Mouse (Mus musculus): ENCODE data around the gene Ambra1. TPM values are rescaled to one million over a fixed set of nuclear protein-coding genes. Genes with fewer than 3 reads are reported as not detected.
A peak's percentile ranks its signal among the peaks of the same experiment; 100 is the strongest.

The Ambra1 gene
- polyA plus RNA-seq, 1 experiment from 2014 or later, result 16.8 TPM

GRCm38 (mm10) chr2:91923415-91924337 is 193.7 kb downstream of the Ambra1 start:
- no peak for ATAC-seq (replicated peaks; ENCODE audit: insufficient number of reproducible peaks, low FRiP score, low TSS enrichment, low read depth)

GRCm38 (mm10) chr2:91924726-91925125 is 194.8 kb downstream of the Ambra1 start:
- DNase-seq (ENCODE audit: low spot score) (no peak), ATAC-seq (replicated peaks; ENCODE audit: insufficient number of reproducible peaks, low FRiP score, low TSS enrichment, low read depth) (no peak)
- Histone ChIP-seq H3K4me2 (ENCODE audit: low read depth, low read length) (no peak overlapping the region), H3K36me3 (replicated peaks; ENCODE audit: control insufficient read depth, insufficient read depth, low read depth, low read length) (no peaks in the 10 kb centered on the region), H3K4me3 (ENCODE audit: low read depth, low read length) (no peak overlapping the region), H3K27ac (replicated peaks; ENCODE audit: low read depth, low read length) (no peak overlapping the region), H3K4me1 (ENCODE audit: control insufficient read depth, insufficient read depth, low read length) (peaks cover 7% of the 10 kb centered on the region; the same call in 1 of the 2 replicates), H3K27me3 (ENCODE audit: control insufficient read depth, insufficient read depth, low read length) (peaks cover 29% of the 10 kb centered on the region), H3K9me3 (replicated peaks; ENCODE audit: control insufficient read depth, low read length) (no peaks in the 10 kb centered on the region), H3K9ac (replicated peaks; ENCODE audit: low read length) (no peak overlapping the region)
- 71% methylated on average over 1 of the region's 1 CpGs for WGBS

More at GRCm38 (mm10) chr2:91923415-91924337, 193.7 kb downstream of the Ambra1 start:
- peak; percentile 86 for DNase-seq (ENCODE audit: low spot score)
- H3K9me3 ChIP-seq (replicated peaks; ENCODE audit: control insufficient read depth, low read length), result no peaks in the 10 kb centered on the region
- peak overlapping the region; percentile 55 for H3K4me3 ChIP-seq (ENCODE audit: low read depth, low read length)
- no peak overlapping the region for H3K9ac ChIP-seq (replicated peaks; ENCODE audit: low read length)
- no peaks in the 10 kb centered on the region for H3K36me3 ChIP-seq (replicated peaks; ENCODE audit: control insufficient read depth, insufficient read depth, low read depth, low read length)
- WGBS, result 5% methylated on average over 54 of the region's 54 CpGs
- H3K4me1 ChIP-seq (ENCODE audit: control insufficient read depth, insufficient read depth, low read length), result peaks cover 7% of the 10 kb centered on the region; the same call in 1 of the 2 replicates
- H3K27ac ChIP-seq (replicated peaks; ENCODE audit: low read depth, low read length), result no peak overlapping the region
- H3K27me3 ChIP-seq (ENCODE audit: control insufficient read depth, insufficient read depth, low read length), result peaks cover 29% of the 10 kb centered on the region
- H3K4me2 ChIP-seq (ENCODE audit: low read depth, low read length), result peak overlapping the region; percentile 44

GRCm38 (mm10) chr2:91925442-91925841 is 195.5 kb downstream of the Ambra1 start:
- ATAC-seq (replicated peaks; ENCODE audit: insufficient number of reproducible peaks, low FRiP score, low TSS enrichment, low read depth), result no peak
- Histone ChIP-seq H3K4me1 (ENCODE audit: control insufficient read depth, insufficient read depth, low read length) (peaks cover 7% of the 10 kb centered on the region; the same call in 1 of the 2 replicates), H3K27me3 (ENCODE audit: control insufficient read depth, insufficient read depth, low read length) (peaks cover 29% of the 10 kb centered on the region), H3K4me2 (ENCODE audit: low read depth, low read length) (no peak overlapping the region), H3K9me3 (replicated peaks; ENCODE audit: control insufficient read depth, low read length) (no peaks in the 10 kb centered on the region), H3K36me3 (replicated peaks; ENCODE audit: control insufficient read depth, insufficient read depth, low read depth, low read length) (no peaks in the 10 kb centered on the region), H3K27ac (replicated peaks; ENCODE audit: low read depth, low read length) (no peak overlapping the region), H3K9ac (replicated peaks; ENCODE audit: low read length) (no peak overlapping the region), H3K4me3 (ENCODE audit: low read depth, low read length) (no peak overlapping the region)
- DNase-seq (ENCODE audit: low spot score), result no peak
- 84% methylated on average over 15 of the region's 15 CpGs for WGBS

- Histone ChIP-seq H3K4me1 (ENCODE audit: control insufficient read depth, insufficient read depth, low read length) (peaks cover 7% of the 10 kb centered on the region), H3K36me3 (replicated peaks; ENCODE audit: control insufficient read depth, insufficient read depth, low read depth, low read length) (no peaks in the 10 kb centered on the region), H3K27ac (replicated peaks; ENCODE audit: low read depth, low read length) (no peak within 1 kb of the TSS), H3K9me3 (replicated peaks; ENCODE audit: control insufficient read depth, low read length) (no peaks in the 10 kb centered on the region), H3K27me3 (ENCODE audit: control insufficient read depth, insufficient read depth, low read length) (peaks cover 19% of the 10 kb centered on the region), H3K9ac (replicated peaks; ENCODE audit: low read length) (no peak within 1 kb of the TSS), H3K4me3 (ENCODE audit: low read depth, low read length) (no peak within 1 kb of the TSS), H3K4me2 (ENCODE audit: low read depth, low read length) (no peak within 1 kb of the TSS)
- no peak for ATAC-seq (replicated peaks; ENCODE audit: insufficient number of reproducible peaks, low FRiP score, low TSS enrichment, low read depth)
- 84% methylated on average over 3 of the region's 3 CpGs for WGBS
- no peak for DNase-seq (ENCODE audit: low spot score)
Observed at GRCm38 (mm10) chr2:91926949-91927348, 197.0 kb downstream of the Ambra1 start, which contains the start of gene Chrm4. Gene Chrm4 (plus strand): TSS chr2:91927249.

- H3K4me1 ChIP-seq (ENCODE audit: control insufficient read depth, insufficient read depth, low read length), result peaks cover 8% of the 10 kb centered on the region
- ATAC-seq (replicated peaks; ENCODE audit: insufficient number of reproducible peaks, low FRiP score, low TSS enrichment, low read depth) (no peak), DNase-seq (ENCODE audit: low spot score) (peak; percentile 89)
- peaks cover 9% of the 10 kb centered on the region for H3K27me3 ChIP-seq (ENCODE audit: control insufficient read depth, insufficient read depth, low read length)
- no peaks in the 10 kb centered on the region for H3K36me3 ChIP-seq (replicated peaks; ENCODE audit: control insufficient read depth, insufficient read depth, low read depth, low read length)
- 44% methylated on average over 34 of the region's 34 CpGs for WGBS
- H3K4me2 ChIP-seq (ENCODE audit: low read depth, low read length), result no peak overlapping the region
- no peak overlapping the region for H3K4me3 ChIP-seq (ENCODE audit: low read depth, low read length)
- H3K9me3 ChIP-seq (replicated peaks; ENCODE audit: control insufficient read depth, low read length), result no peaks in the 10 kb centered on the region
- no peak overlapping the region for H3K9ac ChIP-seq (replicated peaks; ENCODE audit: low read length)
- H3K27ac ChIP-seq (replicated peaks; ENCODE audit: low read depth, low read length), result no peak overlapping the region
Observed at GRCm38 (mm10) chr2:91927826-91928533, 198.0 kb downstream of the Ambra1 start.

GRCm38 (mm10) chr2:91928534-91929350 is 198.8 kb downstream of the Ambra1 start:
- H3K9me3 ChIP-seq (replicated peaks; ENCODE audit: control insufficient read depth, low read length), result no peaks in the 10 kb centered on the region
- H3K4me2 ChIP-seq (ENCODE audit: low read depth, low read length), result no peak overlapping the region
- WGBS, result 71% methylated on average over 23 of the region's 23 CpGs
- ATAC-seq (replicated peaks; ENCODE audit: insufficient number of reproducible peaks, low FRiP score, low TSS enrichment, low read depth) (no peak), DNase-seq (ENCODE audit: low spot score) (peak; percentile 5)
- H3K9ac ChIP-seq (replicated peaks; ENCODE audit: low read length), result no peak overlapping the region
- peaks cover 1% of the 10 kb centered on the region for H3K27me3 ChIP-seq (ENCODE audit: control insufficient read depth, insufficient read depth, low read length)
- H3K4me3 ChIP-seq (ENCODE audit: low read depth, low read length), result no peak overlapping the region
- no peak overlapping the region for H3K27ac ChIP-seq (replicated peaks; ENCODE audit: low read depth, low read length)
- peaks cover 10% of the 10 kb centered on the region for H3K4me1 ChIP-seq (ENCODE audit: control insufficient read depth, insufficient read depth, low read length)
- no peaks in the 10 kb centered on the region for H3K36me3 ChIP-seq (replicated peaks; ENCODE audit: control insufficient read depth, insufficient read depth, low read depth, low read length)

- H3K9ac ChIP-seq (replicated peaks; ENCODE audit: low read length), result no peak overlapping the region; the same call in 1 of the 2 replicates
- WGBS, result 58% methylated on average over 3 of the region's 3 CpGs
Observed at GRCm38 (mm10) chr2:91929455-91929854, 199.5 kb downstream of the Ambra1 start.

More at GRCm38 (mm10) chr2:91929455-91929854, 199.5 kb downstream of the Ambra1 start:
- H3K27ac ChIP-seq (replicated peaks; ENCODE audit: low read depth, low read length), result no peak overlapping the region
- no peaks in the 10 kb centered on the region for H3K27me3 ChIP-seq (ENCODE audit: control insufficient read depth, insufficient read depth, low read length)
- H3K4me2 ChIP-seq (ENCODE audit: low read depth, low read length), result peak overlapping the region; percentile 86
- H3K9me3 ChIP-seq (replicated peaks; ENCODE audit: control insufficient read depth, low read length), result no peaks in the 10 kb centered on the region
- peaks cover 17% of the 10 kb centered on the region for H3K4me1 ChIP-seq (ENCODE audit: control insufficient read depth, insufficient read depth, low read length)
- H3K36me3 ChIP-seq (replicated peaks; ENCODE audit: control insufficient read depth, insufficient read depth, low read depth, low read length), result no peaks in the 10 kb centered on the region
- ATAC-seq (replicated peaks; ENCODE audit: insufficient number of reproducible peaks, low FRiP score, low TSS enrichment, low read depth) (no peak), DNase-seq (ENCODE audit: low spot score) (no peak)
- H3K4me3 ChIP-seq (ENCODE audit: low read depth, low read length), result peak overlapping the region; percentile 87

Data from embryonic facial prominence, embryonic 11.5 days (tissue).